Mouse (Mus musculus) kidney, adult 9 months (tissue): ENCODE data around the gene Fdxr.

ENCODE experiments used
- DNase-seq: peaks from one replicate; pipeline ENCODE4 v3.0.0; 2022

The Fdxr gene

GRCm38 (mm10) chr11:115233526-115234290 is 43.1 kb downstream of the Fdxr start:
- DNase-seq = no peak

- DNase-seq = no peak
Observed at GRCm38 (mm10) chr11:115232889-115233288, 44.0 kb downstream of the Fdxr start.

- no peak for DNase-seq
Observed at GRCm38 (mm10) chr11:115231924-115232323, 44.9 kb downstream of the Fdxr start.

- peak; percentile 75 for DNase-seq
Observed at GRCm38 (mm10) chr11:115231168-115231915, 45.5 kb downstream of the Fdxr start.

GRCm38 (mm10) chr11:115229021-115229930 is 47.6 kb downstream of the Fdxr start:
- DNase-seq = no peak

GRCm38 (mm10) chr11:115228430-115228829 is 48.4 kb downstream of the Fdxr start:
- DNase-seq = no peak

GRCm38 (mm10) chr11:115227640-115228039 is 49.2 kb downstream of the Fdxr start:
- DNase-seq = no peak

GRCm38 (mm10) chr11:115226811-115227491 is 49.9 kb downstream of the Fdxr start:
- DNase-seq = no peak

- no peak for DNase-seq
Observed at GRCm38 (mm10) chr11:115225301-115225700, 51.5 kb downstream of the Fdxr start.

GRCm38 (mm10) chr11:115224889-115225288 is 52.0 kb downstream of the Fdxr start:
- DNase-seq = peak; percentile 36

- DNase-seq = no peak
Observed at GRCm38 (mm10) chr11:115223877-115224276, 53.0 kb downstream of the Fdxr start.

- DNase-seq = no peak
Observed at GRCm38 (mm10) chr11:115223451-115223850, 53.4 kb downstream of the Fdxr start.

GRCm38 (mm10) chr11:115222570-115222969 is 54.3 kb downstream of the Fdxr start:
- DNase-seq = no peak

- no peak for DNase-seq
Observed at GRCm38 (mm10) chr11:115222077-115222476, 54.8 kb downstream of the Fdxr start.

- no peak for DNase-seq
Observed at GRCm38 (mm10) chr11:115219685-115220084, 57.2 kb downstream of the Fdxr start.

- peak; percentile 48 for DNase-seq
Observed at GRCm38 (mm10) chr11:115219263-115219662, 57.6 kb downstream of the Fdxr start.
